Mouse (Mus musculus) thymus, postnatal 36 days (tissue): ENCODE data around the gene Nid1.

Source experiments
- DNase-seq, 2 experiments: peaks; one replicate each; pipeline ENCODE4 v3.0.0; 2022; ENCODE audit warnings: mixed read lengths in 2 of 2

Nid1 gene

DNA sequence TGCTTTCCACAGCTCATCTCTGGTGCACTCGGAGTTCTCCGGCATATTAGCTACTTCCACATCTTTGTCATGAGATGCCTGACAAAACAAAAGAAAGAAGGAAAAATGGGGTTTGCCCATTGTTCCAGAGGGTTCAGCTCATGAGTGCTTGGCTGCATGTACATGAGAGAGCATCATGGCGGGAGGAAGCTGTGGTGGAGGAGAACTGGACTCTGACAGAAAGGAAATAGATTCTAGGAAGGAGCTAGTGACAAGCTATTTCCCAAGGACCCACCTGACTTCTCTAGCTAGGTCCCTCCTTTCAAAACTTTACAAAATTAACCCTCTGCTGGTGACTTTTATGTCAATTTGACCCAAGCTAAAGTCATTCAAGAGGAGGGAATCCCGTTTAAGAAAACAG is 110.5 kb downstream of the Nid1 start:
- no peak for DNase-seq

DNA sequence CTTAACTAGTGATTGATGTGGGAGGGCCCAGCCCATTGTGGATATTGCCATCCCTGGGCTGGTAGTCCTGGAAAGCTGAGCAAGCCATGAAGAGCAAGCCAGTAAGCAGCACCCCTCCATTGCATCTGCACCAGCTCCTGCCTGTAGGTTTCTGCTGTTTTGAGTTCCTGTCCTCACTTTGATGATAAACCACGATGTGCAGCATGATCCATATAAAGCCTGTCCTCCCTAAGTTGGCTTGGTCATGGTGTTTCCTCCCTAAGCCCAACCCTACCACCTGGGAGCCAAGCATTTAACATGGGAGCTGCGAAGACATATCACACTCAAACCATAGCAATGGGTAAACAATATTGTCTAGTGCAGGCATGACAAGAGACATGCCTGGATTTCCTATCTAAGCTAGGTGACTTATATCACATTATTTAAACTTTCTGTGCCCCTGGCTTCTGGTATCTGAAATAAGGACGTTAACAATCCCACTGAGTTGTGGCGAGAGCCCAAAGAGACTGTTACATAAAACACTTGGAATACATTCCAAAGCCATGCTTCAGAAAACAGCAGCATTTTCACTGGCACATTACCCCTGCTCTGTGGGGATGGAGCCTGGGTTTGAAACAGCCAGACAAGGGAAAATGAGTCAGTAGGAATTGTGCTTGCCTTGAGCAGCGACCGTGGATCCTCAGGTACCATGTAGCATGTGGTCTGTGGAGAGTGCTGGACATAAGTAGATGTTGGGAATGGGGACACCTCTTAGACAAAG is 111.3 kb downstream of the Nid1 start:
- DNase-seq = no peak

DNA sequence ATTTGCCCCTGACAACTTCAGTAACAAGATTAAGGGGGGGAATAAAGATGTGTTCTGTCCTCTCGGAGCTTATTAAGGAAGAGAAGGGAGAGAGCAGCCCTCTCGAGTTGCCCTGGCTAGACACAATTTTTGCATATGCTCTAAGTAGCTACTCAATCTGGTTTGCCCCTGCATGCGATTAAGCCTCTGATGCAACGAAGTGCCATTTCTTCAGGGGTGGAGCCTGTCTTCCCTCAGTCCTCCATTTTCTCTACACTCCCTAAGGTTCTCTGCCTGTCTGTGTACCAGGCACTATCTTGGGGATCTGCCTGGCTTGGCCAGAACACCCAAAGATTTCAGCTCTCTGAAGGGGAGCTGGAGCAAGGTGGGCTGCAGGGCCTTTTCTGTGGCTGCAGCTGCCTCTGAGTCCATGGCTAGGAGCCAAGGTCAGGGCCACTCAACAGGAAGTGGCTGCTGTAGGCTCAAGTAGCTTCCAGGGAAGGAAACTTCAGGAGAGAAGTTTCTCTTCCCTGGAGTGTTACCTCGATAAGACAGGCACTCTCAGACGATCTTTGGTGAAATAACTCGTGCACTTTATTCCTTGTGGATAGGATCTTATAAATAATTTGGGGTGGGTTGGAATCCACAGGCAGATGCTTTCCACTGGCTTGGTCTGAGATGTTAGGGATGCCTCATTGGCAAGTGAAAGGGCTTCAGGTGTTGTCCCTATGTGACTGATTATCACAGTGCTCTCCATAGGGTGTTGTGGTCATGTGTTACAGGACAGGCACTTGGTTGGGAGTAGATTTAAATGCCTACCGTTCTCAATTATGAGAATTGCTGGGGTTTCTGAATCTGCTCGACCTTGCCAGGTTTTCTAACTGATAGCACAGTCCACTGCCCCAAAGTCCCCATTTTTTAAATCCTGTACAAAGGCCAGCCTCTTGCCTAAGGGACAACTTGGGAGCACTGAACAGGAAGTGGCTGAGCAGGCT is 112.6 kb downstream of the Nid1 start:
- no peak for DNase-seq

DNA sequence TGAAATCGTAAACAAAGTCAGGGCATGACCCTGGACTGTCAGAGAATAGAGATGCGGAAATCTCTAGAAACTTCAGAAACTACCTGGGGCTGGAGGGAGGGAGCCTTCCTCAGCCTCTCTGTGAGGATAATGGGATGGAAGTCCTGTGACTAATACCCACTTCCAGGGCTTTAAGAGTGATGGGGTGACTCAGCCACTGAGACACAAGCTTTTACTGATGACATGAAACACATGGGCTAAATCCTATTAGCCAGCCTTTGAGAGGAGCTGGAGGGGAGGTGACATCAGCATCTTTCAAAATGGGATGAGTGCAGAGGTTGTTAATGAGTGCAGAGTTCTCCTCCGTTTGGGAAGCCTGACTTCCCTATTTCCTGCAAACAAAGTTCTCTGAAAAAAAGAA is 114.7 kb downstream of the Nid1 start:
- no peak for DNase-seq

DNA sequence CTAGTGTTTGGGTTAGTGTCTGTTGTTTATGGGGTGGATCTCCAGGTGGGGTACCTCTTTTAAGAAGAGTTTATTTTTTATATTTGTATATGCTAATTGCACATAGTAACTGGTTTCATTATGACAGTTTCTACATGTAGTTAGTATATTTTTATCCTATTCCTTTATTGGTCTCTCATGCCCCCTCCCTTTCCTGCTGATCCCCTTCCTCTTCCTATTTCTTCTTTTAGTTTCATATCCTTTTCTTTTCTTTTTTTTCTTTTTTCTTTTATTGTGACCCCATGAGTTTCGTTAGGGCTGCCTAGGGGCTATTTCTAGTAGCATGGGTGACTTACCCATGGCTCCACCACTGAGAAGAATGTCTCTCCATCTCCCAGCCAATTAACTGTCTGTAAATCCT is 116.3 kb downstream of the Nid1 start:
- DNase-seq = no peak

DNA sequence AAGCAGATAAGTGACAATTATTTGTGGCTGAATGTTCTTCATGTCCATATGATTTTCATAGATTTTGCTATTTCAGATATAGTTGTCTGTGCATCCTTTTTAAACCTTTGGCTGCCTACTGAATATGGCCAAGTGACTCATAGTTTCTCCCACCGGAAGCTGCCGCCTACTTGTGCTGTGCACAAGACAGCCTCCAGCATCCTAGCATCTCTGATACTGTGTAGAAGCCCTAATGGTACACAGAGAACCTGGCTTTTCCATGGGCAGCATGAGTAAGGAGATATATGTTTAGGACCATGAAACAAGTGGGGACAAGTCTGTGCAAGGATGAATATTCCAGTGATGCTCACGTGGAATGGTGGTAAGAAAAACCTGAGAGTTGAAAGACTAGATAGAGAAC is 117.8 kb downstream of the Nid1 start:
- no peak for DNase-seq

DNA sequence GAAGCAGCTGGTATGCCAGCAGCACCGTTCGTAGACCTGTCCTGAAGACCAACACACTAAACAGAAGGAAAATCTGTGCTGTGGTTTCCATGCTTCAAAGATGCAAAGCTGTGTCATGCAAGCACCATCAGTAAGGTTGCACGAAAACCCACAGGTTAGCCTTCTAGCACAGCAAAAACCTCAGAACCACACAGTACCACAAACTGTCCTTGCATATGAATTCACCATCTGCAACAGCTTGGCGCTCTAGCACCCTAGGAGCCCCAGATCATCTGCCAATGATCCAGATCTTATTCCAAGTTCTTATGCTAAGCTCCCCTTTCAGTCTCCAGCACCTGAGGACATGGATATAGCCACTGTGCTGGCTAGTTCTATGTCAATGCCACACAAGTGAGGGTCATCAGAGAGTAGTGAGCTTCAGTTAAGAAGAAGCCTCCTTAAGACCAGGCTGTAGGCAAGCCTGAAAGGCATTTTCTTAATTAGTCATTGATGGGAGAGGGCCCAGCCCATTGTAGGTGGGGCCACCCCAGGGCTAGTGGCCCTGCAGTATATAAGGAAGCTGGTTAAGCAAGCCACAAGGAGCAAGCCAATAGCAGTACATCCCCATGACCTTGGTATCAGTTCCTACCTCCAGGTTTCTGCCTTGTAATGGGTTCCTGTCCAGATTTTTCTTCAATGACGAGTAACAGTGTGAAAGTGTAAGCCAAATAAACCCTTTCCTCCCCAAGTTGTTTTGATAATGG is 119.8 kb downstream of the Nid1 start:
- no peak for DNase-seq

DNA sequence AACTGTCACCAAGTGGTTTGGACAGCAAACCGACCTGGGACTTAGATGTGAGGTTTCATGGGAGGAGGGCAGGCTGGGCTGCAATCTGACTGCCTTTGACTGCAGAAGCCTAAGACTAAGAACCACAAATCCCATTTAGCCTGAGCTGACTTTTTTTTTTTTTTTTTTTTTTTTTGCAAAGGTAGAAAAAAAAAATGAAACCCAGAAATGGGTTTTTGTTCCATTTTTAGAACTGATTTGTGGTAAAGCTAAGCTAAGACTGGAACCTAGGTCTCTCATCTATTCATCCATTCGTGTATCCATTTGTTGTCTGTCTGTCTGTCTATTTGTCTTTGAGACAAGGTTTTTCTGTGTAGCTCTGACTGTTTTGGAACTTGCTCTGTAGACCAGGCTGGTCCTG is 120.9 kb downstream of the Nid1 start:
- DNase-seq = no peak

DNA sequence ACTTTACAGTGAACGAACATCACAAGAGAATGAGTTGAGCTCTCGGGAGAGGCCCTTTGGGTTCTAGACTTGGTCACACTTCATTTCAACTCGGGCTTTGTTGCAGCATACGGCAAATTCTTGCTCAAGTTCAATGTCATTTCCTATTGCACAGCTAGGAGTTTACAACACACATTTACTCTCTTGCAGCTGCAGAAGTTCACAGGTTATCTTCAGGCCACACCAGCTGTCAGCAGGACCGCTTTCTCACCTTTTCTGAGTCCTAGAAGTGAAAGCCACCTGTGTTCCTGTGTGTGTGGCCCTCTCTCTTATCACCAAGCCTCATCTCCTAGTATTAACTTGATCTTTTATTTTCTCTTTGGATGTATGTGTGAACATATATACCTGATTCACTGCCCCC is 121.5 kb downstream of the Nid1 start:
- peak; percentile 29 to 62 for DNase-seq
